In the genomic region with DNA sequence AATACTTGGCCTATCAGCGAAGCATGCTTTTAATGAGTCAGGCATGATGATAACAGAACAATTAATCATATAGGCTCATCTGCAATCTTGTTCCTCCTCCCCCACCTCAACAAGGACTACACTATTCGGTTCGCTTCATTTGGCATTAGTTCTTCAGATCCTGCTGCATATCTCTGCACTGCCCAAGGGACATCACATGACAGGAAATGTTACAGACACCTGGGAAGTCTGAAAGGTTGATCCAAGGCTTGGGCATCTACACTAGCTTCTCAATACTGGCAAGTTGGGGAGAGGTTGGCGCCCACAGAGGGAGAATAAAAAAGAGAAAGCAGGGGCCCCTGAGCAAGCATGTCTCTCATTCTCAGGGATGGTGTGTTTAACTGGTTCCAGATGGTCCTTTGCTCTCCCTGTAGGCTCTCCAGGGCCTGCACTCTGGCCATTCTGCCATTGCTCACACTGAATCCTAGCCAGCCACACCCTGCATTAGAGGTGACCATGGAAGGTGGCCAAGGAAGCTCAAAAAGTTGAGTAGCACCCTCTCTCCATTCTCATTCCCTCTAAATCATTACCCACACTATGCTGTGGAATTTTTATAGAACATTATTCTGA, we compare ENCODE assay signal across 25 mouse cellular contexts.
A peak's percentile ranks its signal among the peaks of the same experiment; 100 is the strongest.
DNase-seq lines count a peak whose midpoint lies in the region; ATAC-seq lines count a peak whose summit lies in the region.
"Had no signal": no experiment of that assay in that cellular context is flagged by ENCODE, and none has a peak within 500 bp of the region (broad histone marks: within the 10 kb centered on the region; RNA-seq: fewer than 3 reads in every experiment).

No protein-coding gene starts in this region.

- no peaks in the 10 kb centered on the region for H3K27me3 ChIP-seq in heart, embryonic 13.5 days (replicated peaks)
- H3K27me3 ChIP-seq in heart, embryonic 11.5 days (ENCODE audit: control insufficient read depth, insufficient read depth, low read length): no peaks in the 10 kb centered on the region
- H3K27me3 ChIP-seq: embryonic facial prominence, embryonic 12.5 days; embryonic facial prominence, embryonic 15.5 days; forebrain, embryonic 12.5 days; forebrain, embryonic 15.5 days; heart, embryonic 12.5 days; hindbrain, embryonic 12.5 days; hindbrain, embryonic 15.5 days; Patski had no signal

- H3K4me1 ChIP-seq in heart, embryonic 13.5 days: peaks cover 12% of the 10 kb centered on the region
- no peaks in the 10 kb centered on the region for H3K4me1 ChIP-seq in heart, embryonic 11.5 days (ENCODE audit: control insufficient read depth, insufficient read depth, low read length)
- H3K4me1 ChIP-seq: embryonic facial prominence, embryonic 12.5 days; embryonic facial prominence, embryonic 15.5 days; forebrain, embryonic 12.5 days; hindbrain, embryonic 12.5 days; hindbrain, embryonic 15.5 days had no signal

- peak overlapping the region; percentile 48 for H3K27ac ChIP-seq in heart, embryonic 13.5 days (replicated peaks)
- H3K27ac ChIP-seq in heart, embryonic 11.5 days (ENCODE audit: low read depth, low read length): no peak overlapping the region
- H3K27ac ChIP-seq: embryonic facial prominence, embryonic 12.5 days; embryonic facial prominence, embryonic 15.5 days; forebrain, embryonic 12.5 days; forebrain, embryonic 15.5 days; hindbrain, embryonic 12.5 days; hindbrain, embryonic 15.5 days had no signal

- 64% methylated on average over 4 of the region's 4 CpGs for WGBS in heart, embryonic 13.5 days
- 66% methylated on average over 4 of the region's 4 CpGs for WGBS in heart, embryonic 11.5 days (ENCODE audit: insufficient replicate concordance)

- ATAC-seq in heart, embryonic 13.5 days (ENCODE audit: extremely low read depth, insufficient number of reproducible peaks, low FRiP score, low TSS enrichment): no peak
- no peak for ATAC-seq in heart, embryonic 11.5 days (replicated peaks; ENCODE audit: insufficient number of reproducible peaks, low FRiP score, low TSS enrichment)
- ATAC-seq: forebrain, embryonic 15.5 days; intestine, postnatal 0 days; Patski had no signal

- peak; percentile 18 for DNase-seq in heart, postnatal 4 days
- DNase-seq in heart, adult 9 months (ENCODE audit: low spot score in 2 of 2): no peak
- DNase-seq in 3T3-L1 (ENCODE audit: low read depth, low spot score) (peak; percentile 89), NIH3T3 (ENCODE audit: low read depth) (peak; percentile 69)
- DNase-seq in cerebellum, postnatal 25 days: no peak
- DNase-seq in layer of hippocampus, adult 9-10 months (ENCODE audit: low spot score): no peak
- DNase-seq: adrenal gland, postnatal 14 days; cerebellum, adult 11-12 months; cerebellum, adult 8-10 months; cerebellum, postnatal 10 days; gastrocnemius, postnatal 25 days; heart, adult 18-20 months; kidney, adult 2 months had no signal

- H3K36me3 ChIP-seq in heart, embryonic 13.5 days: no peaks in the 10 kb centered on the region
- no peaks in the 10 kb centered on the region for H3K36me3 ChIP-seq in heart, embryonic 11.5 days (ENCODE audit: control insufficient read depth, insufficient read depth, low read length)
- H3K36me3 ChIP-seq: embryonic facial prominence, embryonic 12.5 days; embryonic facial prominence, embryonic 15.5 days; forebrain, embryonic 12.5 days; forebrain, embryonic 15.5 days; heart, embryonic 12.5 days; hindbrain, embryonic 12.5 days; hindbrain, embryonic 15.5 days had no signal

- no peak overlapping the region for H3K9ac ChIP-seq in heart, embryonic 13.5 days
- H3K9ac ChIP-seq in heart, embryonic 11.5 days (ENCODE audit: low read depth, low read length): no peak overlapping the region
- H3K9ac ChIP-seq: embryonic facial prominence, embryonic 12.5 days; embryonic facial prominence, embryonic 15.5 days; forebrain, embryonic 12.5 days; forebrain, embryonic 15.5 days; heart, embryonic 12.5 days; hindbrain, embryonic 12.5 days; hindbrain, embryonic 15.5 days had no signal

- H3K4me2 ChIP-seq in heart, embryonic 13.5 days: no peak overlapping the region
- no peak overlapping the region for H3K4me2 ChIP-seq in heart, embryonic 11.5 days
- H3K4me2 ChIP-seq: embryonic facial prominence, embryonic 12.5 days; embryonic facial prominence, embryonic 15.5 days; forebrain, embryonic 12.5 days; forebrain, embryonic 15.5 days; heart, embryonic 12.5 days; hindbrain, embryonic 12.5 days; hindbrain, embryonic 15.5 days had no signal

- no peaks in the 10 kb centered on the region for H3K9me3 ChIP-seq in heart, embryonic 13.5 days
- H3K9me3 ChIP-seq in heart, embryonic 11.5 days (replicated peaks; ENCODE audit: control insufficient read depth, low read length): no peaks in the 10 kb centered on the region
- H3K9me3 ChIP-seq: embryonic facial prominence, embryonic 12.5 days; embryonic facial prominence, embryonic 15.5 days; forebrain, embryonic 12.5 days; forebrain, embryonic 15.5 days; heart, embryonic 12.5 days; hindbrain, embryonic 12.5 days; hindbrain, embryonic 15.5 days had no signal

- H3K4me3 ChIP-seq in heart, embryonic 13.5 days: no peak overlapping the region
- H3K4me3 ChIP-seq in heart, embryonic 11.5 days (ENCODE audit: low read depth, low read length): no peak overlapping the region
- H3K4me3 ChIP-seq: embryonic facial prominence, embryonic 12.5 days; embryonic facial prominence, embryonic 15.5 days; erythroblast, embryonic 14.5 days; forebrain, embryonic 12.5 days; forebrain, embryonic 15.5 days; heart, embryonic 12.5 days; hindbrain, embryonic 12.5 days; hindbrain, embryonic 15.5 days had no signal

Comparison
In these comparisons a context has a peak if more than half of its experiments do, and no peak if none do; other contexts are left out.
1. DNase-seq: peak in heart, postnatal 4 days (single experiment), 3T3-L1 (single experiment) and NIH3T3 (single experiment); none in heart, adult 9 months (0 of 2), cerebellum, postnatal 25 days (0 of 2) and layer of hippocampus, adult 9-10 months (single experiment).